Mouse (Mus musculus) liver, adult 2 months (tissue): ENCODE data around the gene Fam107b. TPM values are rescaled to one million over a fixed set of nuclear protein-coding genes. Genes with fewer than 3 reads are reported as not detected.
A peak's percentile ranks its signal among the peaks of the same experiment; 100 is the strongest.

Experiments used
- DNase-seq: peaks from one replicate; pipeline ENCODE4 v3.0.0-alpha.2; 2011; ENCODE audit warnings: low read depth, low spot score; ENCODE audit errors: extremely low read depth
- H3K27ac ChIP-seq: fragments of 200-500 bp; replicated peaks from 2 replicates; pipeline ENCODE4 v1.5.1; 2012; ENCODE audit warnings: low read depth, mild to moderate bottlenecking, control low read depth, inconsistent platforms, low read length; ENCODE audit not compliant: insufficient read depth
- H3K27me3 ChIP-seq: fragments of 200-500 bp; 2 replicates; pipeline ENCODE4 v1.6.1; 2012; ENCODE audit warnings: mild to moderate bottlenecking, moderate library complexity, low read length, inconsistent platforms; ENCODE audit not compliant: control insufficient read depth, insufficient read depth
- H3K36me3 ChIP-seq: fragments of 200-500 bp; 2 replicates; pipeline ENCODE4 v1.6.1; 2012; ENCODE audit warnings: low read length, inconsistent platforms; ENCODE audit not compliant: control insufficient read depth, insufficient read depth
- H3K4me1 ChIP-seq: fragments of 200-500 bp; 2 replicates; pipeline ENCODE4 v1.6.1; 2011; ENCODE audit warnings: low read length; ENCODE audit not compliant: control insufficient read depth, insufficient read depth
- H3K4me3 ChIP-seq: fragments of 200-500 bp; 2 replicates; pipeline ENCODE4 v1.5.1; 2011; ENCODE audit warnings: low read depth, mild to moderate bottlenecking, control low read depth, low read length, moderate library complexity; ENCODE audit not compliant: insufficient read depth
- H3K79me2 ChIP-seq: fragments of 200-500 bp; 2 replicates; pipeline ENCODE4 v1.6.1; 2012; ENCODE audit warnings: inconsistent platforms, mild to moderate bottlenecking, low read length, moderate library complexity; ENCODE audit not compliant: control insufficient read depth, insufficient read depth
- H3K9ac ChIP-seq: fragments of 200-500 bp; 2 replicates; pipeline ENCODE4 v1.6.1; 2012; ENCODE audit warnings: low read depth, mild to moderate bottlenecking, control low read depth, inconsistent platforms, low read length
- CTCF ChIP-seq: fragments of 200-500 bp; IDR thresholded peaks from 2 replicates; pipeline ENCODE4 v1.5.1; 2011; ENCODE audit warnings: low read depth, low read length, control low read depth
- POLR2A ChIP-seq: fragments of 200-500 bp; IDR thresholded peaks from 2 replicates; pipeline ENCODE4 v1.6.1; 2011; ENCODE audit warnings: low read length, control low read depth; ENCODE audit not compliant: insufficient read depth; ENCODE audit errors: extremely low read depth
- WGBS: fragments of 180-500 bp; shearing (Covaris S2); methylation state at CpG from one replicate; pipeline ENCODE4 v1.1.7; 2018; 5-methylcytosine and 5-hydroxymethylcytosine counted together
- polyA plus RNA-seq: library from polyadenylated mRNA; depleted of rRNA; stranded (reverse); fragments of >200 nt; gene quantifications from 2 replicates; pipeline ENCODE4 v1.2.3, GENCODE M21; 2012
- total RNA-seq: library from RNA; depleted of rRNA; stranded (reverse); fragments of >200 nt; gene quantifications from 2 replicates; pipeline ENCODE4 v1.2.3, GENCODE M21; 2014

Fam107b gene
- total and polyA plus RNA-seq, 2 experiments: 13.7 to 68.6 TPM

DNA sequence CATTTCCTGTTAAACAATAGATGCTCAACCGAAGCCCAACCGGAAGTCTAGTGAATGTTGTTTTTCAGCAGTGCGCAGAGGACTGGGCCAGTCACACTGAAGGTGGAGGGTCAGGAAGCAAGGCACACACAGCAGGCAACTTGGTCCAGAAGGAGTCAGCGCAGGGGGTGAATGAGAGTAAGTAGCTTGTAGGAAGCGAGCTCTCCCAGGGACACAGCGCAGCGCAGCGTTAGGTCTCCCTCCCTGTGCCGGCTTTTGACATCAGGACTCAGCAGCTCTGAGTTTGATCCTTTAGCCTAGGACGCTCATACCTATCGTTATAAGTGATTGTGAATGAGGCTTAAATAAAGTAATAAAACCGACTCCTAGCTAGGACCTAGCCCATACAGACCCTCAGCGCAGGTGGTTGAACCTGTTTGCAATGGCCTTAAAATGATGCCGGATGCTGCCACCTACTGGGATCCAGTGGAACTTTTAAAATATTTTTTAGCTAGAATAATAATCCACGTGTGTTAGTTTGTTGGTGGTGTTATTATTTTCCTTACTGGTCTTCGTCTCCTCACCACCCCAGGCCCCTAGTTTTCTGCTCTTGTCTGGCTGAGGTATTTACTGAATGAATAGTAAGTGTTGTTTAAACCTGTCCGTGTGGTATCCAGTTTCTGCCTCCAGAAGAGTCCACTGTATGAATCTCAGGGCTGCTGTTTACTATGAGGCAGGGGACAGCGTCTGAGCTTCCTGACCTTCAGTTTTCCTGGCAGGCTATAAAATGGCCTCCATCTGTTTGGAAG lies 229.7 kb downstream of the Fam107b start:
- Histone ChIP-seq H3K27me3 (no peaks in the 10 kb centered on the region), H3K9ac (no peak overlapping the region), H3K27ac (no peak overlapping the region), H3K4me3 (peak overlapping the region; percentile 1; the same call in 1 of the 2 replicates), H3K4me1 (0 out of 2 replicates have a peak, but pooled peaks cover 1% of the 10 kb centered on the region), H3K79me2 (no peaks in the 10 kb centered on the region), H3K36me3 (no peaks in the 10 kb centered on the region)
- DNase-seq: peak; percentile 50
- TF ChIP-seq CTCF (peak; percentile 37; the same call in 1 of the 2 replicates), POLR2A (no peak)
- WGBS: 7% methylated on average over 18 of the region's 18 CpGs

DNA sequence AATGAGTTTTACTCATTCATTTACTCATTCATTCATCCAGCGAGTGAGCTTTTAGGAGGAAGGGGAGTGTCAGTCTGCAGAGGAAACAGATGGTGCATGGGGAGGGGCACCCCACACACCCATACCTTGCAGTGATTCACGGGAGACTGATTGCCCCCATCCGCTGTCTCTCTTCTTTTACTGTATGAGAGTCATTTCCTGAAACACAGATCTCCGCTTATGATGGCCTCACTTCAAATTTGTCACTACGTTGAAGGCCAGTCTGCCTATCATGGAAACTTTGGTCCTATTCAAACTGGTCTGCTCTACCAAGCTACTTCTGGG lies 230.2 kb downstream of the Fam107b start:
- Histone ChIP-seq H3K27ac (no peak overlapping the region), H3K79me2 (no peaks in the 10 kb centered on the region), H3K36me3 (no peaks in the 10 kb centered on the region), H3K4me3 (no peak overlapping the region), H3K9ac (no peak overlapping the region), H3K4me1 (0 out of 2 replicates have a peak, but pooled peaks cover 1% of the 10 kb centered on the region), H3K27me3 (no peaks in the 10 kb centered on the region)
- no peak for DNase-seq
- TF ChIP-seq CTCF: no peak
- no peak for TF ChIP-seq POLR2A
- WGBS: 51% methylated on average over 5 of the region's 5 CpGs

DNA sequence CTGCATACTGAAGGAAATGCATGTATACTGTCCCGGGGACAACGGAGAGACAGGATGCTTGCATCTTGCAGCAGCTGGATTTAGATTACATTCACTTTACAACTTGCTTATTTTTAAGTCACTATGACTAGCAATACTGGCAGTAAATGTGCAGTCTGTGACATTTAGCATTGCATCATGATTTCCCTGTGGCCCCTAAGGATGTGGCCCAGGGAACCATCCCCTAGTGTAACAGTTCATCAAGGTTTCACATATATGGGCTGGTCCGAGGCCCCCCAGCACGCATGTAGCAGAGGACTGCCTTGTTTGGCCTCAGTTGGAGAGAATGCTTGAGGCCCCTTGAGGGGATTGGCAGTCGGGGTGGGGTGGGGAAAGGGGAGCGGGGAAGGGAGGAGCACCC lies 235.5 kb downstream of the Fam107b start:
- Histone ChIP-seq H3K27me3 (no peaks in the 10 kb centered on the region), H3K79me2 (no peaks in the 10 kb centered on the region), H3K36me3 (no peaks in the 10 kb centered on the region), H3K4me1 (no peaks in the 10 kb centered on the region), H3K9ac (no peak overlapping the region), H3K4me3 (no peak overlapping the region), H3K27ac (no peak overlapping the region)
- no peak for DNase-seq
- WGBS: 65% methylated on average over 6 of the region's 6 CpGs
- TF ChIP-seq CTCF (no peak), POLR2A (no peak)

DNA sequence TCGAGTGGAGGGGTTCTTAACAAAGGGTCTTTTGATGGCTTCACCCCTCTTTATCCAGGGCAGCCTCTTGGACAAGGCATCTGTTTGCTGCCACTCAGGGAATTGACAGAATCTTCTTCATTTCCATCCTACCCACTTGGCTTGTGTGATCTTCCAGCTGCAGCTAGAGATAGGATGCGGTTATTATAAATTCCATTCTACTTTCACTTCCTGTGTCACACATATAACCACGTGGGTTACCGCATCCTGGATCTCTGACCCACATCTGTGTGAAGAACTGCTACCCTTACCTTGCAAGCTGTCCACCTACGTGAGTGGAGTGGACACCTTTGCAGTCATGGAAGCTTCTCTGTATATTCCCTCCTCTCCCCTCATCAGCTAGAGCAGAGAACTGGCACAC lies 240.0 kb downstream of the Fam107b start:
- Histone ChIP-seq H3K36me3 (no peaks in the 10 kb centered on the region), H3K27ac (no peak overlapping the region), H3K79me2 (no peaks in the 10 kb centered on the region), H3K4me1 (no peaks in the 10 kb centered on the region; the same call in 1 of the 2 replicates), H3K9ac (no peak overlapping the region), H3K4me3 (no peak overlapping the region), H3K27me3 (no peaks in the 10 kb centered on the region)
- WGBS: 66% methylated on average over 5 of the region's 5 CpGs
- no peak for DNase-seq
- no peak for TF ChIP-seq POLR2A
- no peak for TF ChIP-seq CTCF

DNA sequence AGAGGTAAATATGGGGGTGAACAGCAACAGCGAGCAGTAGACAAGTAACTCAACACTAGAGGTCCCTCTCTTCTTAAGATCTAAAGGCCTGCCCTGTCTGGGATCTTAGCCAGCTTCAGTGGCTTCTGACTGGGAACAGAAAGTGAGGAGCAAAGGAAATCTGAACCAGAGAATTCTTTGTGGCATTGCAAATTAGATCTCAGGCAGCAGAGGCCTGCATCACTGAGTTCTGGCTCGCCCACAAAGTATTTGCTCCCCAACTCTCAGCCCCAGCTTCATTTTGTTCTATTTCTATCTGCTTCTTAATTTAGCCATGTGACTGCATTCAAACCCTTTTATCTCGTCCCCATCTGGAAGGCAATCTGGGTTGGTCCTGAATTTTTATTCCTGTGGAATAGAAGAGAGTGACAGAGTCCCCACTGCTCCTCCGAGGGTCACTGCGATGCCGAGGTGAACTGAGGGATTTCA lies 245.9 kb downstream of the Fam107b start:
- WGBS: 82% methylated on average over 6 of the region's 6 CpGs
- no peak overlapping the region for H3K4me3 ChIP-seq
- DNase-seq: peak; percentile 29
- H3K27me3 ChIP-seq: no peaks in the 10 kb centered on the region
- no peaks in the 10 kb centered on the region for H3K79me2 ChIP-seq
- no peak overlapping the region for H3K27ac ChIP-seq
- no peaks in the 10 kb centered on the region for H3K36me3 ChIP-seq
- TF ChIP-seq CTCF: no peak
- TF ChIP-seq POLR2A: no peak
- no peak overlapping the region for H3K9ac ChIP-seq
- no peaks in the 10 kb centered on the region; the same call in 1 of the 2 replicates for H3K4me1 ChIP-seq

DNA sequence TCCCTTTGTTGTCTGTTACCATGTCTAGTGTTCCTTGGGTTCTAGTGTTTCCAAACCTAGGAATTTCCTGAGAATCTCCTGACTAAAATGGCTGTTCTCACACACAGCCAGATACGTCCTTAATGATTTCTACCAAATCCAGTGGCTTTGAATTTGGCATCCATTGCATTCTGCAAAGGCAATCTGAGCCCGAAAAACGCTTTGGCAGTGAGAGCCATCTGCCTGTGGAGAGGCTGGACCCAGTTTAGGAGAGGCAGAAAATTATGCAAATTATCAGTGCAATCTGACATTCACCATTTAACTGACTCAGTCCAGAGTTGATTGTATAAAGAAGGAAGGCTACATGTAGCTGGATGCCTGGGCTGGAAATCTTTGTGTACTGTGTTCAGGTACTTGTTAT lies 247.3 kb downstream of the Fam107b start:
- H3K4me3 ChIP-seq: no peak overlapping the region
- no peaks in the 10 kb centered on the region for H3K79me2 ChIP-seq
- no peak overlapping the region for H3K9ac ChIP-seq
- H3K27ac ChIP-seq: no peak overlapping the region
- H3K27me3 ChIP-seq: no peaks in the 10 kb centered on the region
- WGBS: 88% methylated on average over 3 of the region's 3 CpGs
- no peaks in the 10 kb centered on the region for H3K36me3 ChIP-seq
- no peak for DNase-seq
- TF ChIP-seq CTCF (no peak), POLR2A (no peak)
- no peaks in the 10 kb centered on the region; the same call in 1 of the 2 replicates for H3K4me1 ChIP-seq
